Comparison of ENCODE assay signal across 15 mouse cellular contexts in genomic region chr11:90036416-90036815, GRCm38 (mm10). TPM values are rescaled to one million over a fixed set of nuclear protein-coding genes. Genes with fewer than 3 reads are reported as not detected.
DNase-seq lines count a peak whose midpoint lies in the region; ATAC-seq and TF ChIP-seq lines count a peak whose summit lies in the region.
"Had no signal": no experiment of that assay in that cellular context is flagged by ENCODE, and none has a peak within 500 bp of the region (broad histone marks: within the 10 kb centered on the region; RNA-seq: fewer than 3 reads in every experiment).

No protein-coding gene starts in this region.

- H3K4me3 ChIP-seq in forebrain, postnatal 0 days (ENCODE audit: low read depth, low read length), result no peak overlapping the region
- no peak overlapping the region for H3K4me3 ChIP-seq in forebrain, embryonic 15.5 days
- H3K4me3 ChIP-seq in liver, embryonic 14.5 days (ENCODE audit: insufficient read depth in 1 of 2, low read depth in 2 of 2, low read length in 2 of 2), result no peak overlapping the region
- no peak overlapping the region for H3K4me3 ChIP-seq in ES-Bruce4 (ENCODE audit: low read depth, low read length)
- H3K4me3 ChIP-seq: forebrain, embryonic 10.5 days; limb, embryonic 13.5 days; neural tube, embryonic 13.5 days had no signal

- TF ChIP-seq CTCF in forebrain, postnatal 0 days (IDR thresholded peaks at IDR 0.05; ENCODE audit: low read depth), result peak; percentile 16; the same call in 1 of the 2 replicates
- TF ChIP-seq CTCF in liver, embryonic 14.5 days (IDR thresholded peaks at IDR 0.05; ENCODE audit: low read depth), result peak; percentile 62
- TF ChIP-seq CTCF in ES-Bruce4 (IDR thresholded peaks at IDR 0.05; ENCODE audit: low read depth, low read length), result peak; percentile 66

- no peak for DNase-seq in forebrain, postnatal 0 days
- no peak for DNase-seq in liver, embryonic 14.5 days (ENCODE audit: low read depth in 3 of 3, low spot score in 3 of 3)
- DNase-seq in liver, result no peak
- no peak for DNase-seq in frontal cortex, adult 2 months (ENCODE audit: extremely low spot score in 1 of 2, low spot score in 1 of 2)
- DNase-seq in yolk sac, embryonic 10.5 days (ENCODE audit: low spot score), result no peak
- DNase-seq: B cell, adult 2 months; cerebellum, adult 18-20 months; gastrocnemius, postnatal 10 days; kidney, adult 8-10 months had no signal

- TF ChIP-seq POLR2A in ES-Bruce4 (IDR thresholded peaks at IDR 0.05; ENCODE audit: insufficient read depth, low read length), result no peak

- H3K9me3 ChIP-seq in forebrain, postnatal 0 days (ENCODE audit: low read length), result no peaks in the 10 kb centered on the region
- H3K9me3 ChIP-seq in forebrain, embryonic 15.5 days, result no peaks in the 10 kb centered on the region
- H3K9me3 ChIP-seq in liver, embryonic 14.5 days (ENCODE audit: control insufficient read depth, low read length), result no peaks in the 10 kb centered on the region
- H3K9me3 ChIP-seq in ES-Bruce4 (replicated peaks; ENCODE audit: control insufficient read depth, insufficient read depth, low read length, poor library complexity, severe bottlenecking), result peaks cover 2% of the 10 kb centered on the region; the same call in 1 of the 2 replicates

- no peaks in the 10 kb centered on the region for H3K36me3 ChIP-seq in forebrain, postnatal 0 days (ENCODE audit: insufficient read depth)
- no peaks in the 10 kb centered on the region for H3K36me3 ChIP-seq in forebrain, embryonic 15.5 days
- H3K36me3 ChIP-seq in liver, embryonic 14.5 days (replicated peaks; ENCODE audit: control insufficient read depth, insufficient read depth, low read depth), result no peaks in the 10 kb centered on the region
- no peaks in the 10 kb centered on the region for H3K36me3 ChIP-seq in ES-Bruce4 (ENCODE audit: control insufficient read depth, insufficient read depth, low read length, poor library complexity, severe bottlenecking)

- TF ChIP-seq EP300 in liver, embryonic 14.5 days (IDR thresholded peaks at IDR 0.05; ENCODE audit: low read depth), result no peak
- no peak for TF ChIP-seq EP300 in ES-Bruce4 (IDR thresholded peaks at IDR 0.05; ENCODE audit: insufficient read depth, low read depth, low read length)

- ATAC-seq in forebrain, postnatal 0 days, result no peak
- no peak for ATAC-seq in forebrain, embryonic 15.5 days (replicated peaks)
- no peak for ATAC-seq in liver, embryonic 14.5 days (ENCODE audit: insufficient read depth)
- ATAC-seq in granulocyte monocyte progenitor cell, adult 5-6 weeks (replicated peaks; ENCODE audit: poor library complexity, severe bottlenecking), result peak; percentile 57; the same call in 1 of the 2 replicates

- 90% methylated on average over 4 of the region's 4 CpGs for WGBS in forebrain, postnatal 0 days
- 93% methylated on average over 4 of the region's 4 CpGs for WGBS in forebrain, embryonic 15.5 days
- 55% methylated on average over 4 of the region's 4 CpGs for WGBS in liver, embryonic 14.5 days (ENCODE audit: insufficient replicate concordance)

- H3K27me3 ChIP-seq in forebrain, postnatal 0 days (ENCODE audit: insufficient read depth, low read length), result no peaks in the 10 kb centered on the region
- H3K27me3 ChIP-seq in forebrain, embryonic 15.5 days, result no peaks in the 10 kb centered on the region
- H3K27me3 ChIP-seq in liver, embryonic 14.5 days (ENCODE audit: control insufficient read depth, insufficient read depth, low read length), result no peaks in the 10 kb centered on the region; the same call in none of the 2 replicates
- no peaks in the 10 kb centered on the region for H3K27me3 ChIP-seq in ES-Bruce4 (ENCODE audit: control insufficient read depth, insufficient read depth, low read length, poor library complexity, severe bottlenecking)

- no peak overlapping the region for H3K9ac ChIP-seq in forebrain, postnatal 0 days
- H3K9ac ChIP-seq in forebrain, embryonic 15.5 days (replicated peaks), result no peak overlapping the region
- no peak overlapping the region for H3K9ac ChIP-seq in liver, embryonic 14.5 days (replicated peaks)
- no peak overlapping the region for H3K9ac ChIP-seq in ES-Bruce4 (ENCODE audit: low read depth, poor library complexity, severe bottlenecking)
- H3K9ac ChIP-seq: limb, embryonic 13.5 days; neural tube, embryonic 13.5 days had no signal

- no peak overlapping the region for H3K27ac ChIP-seq in forebrain, postnatal 0 days (ENCODE audit: low read depth, low read length)
- H3K27ac ChIP-seq in forebrain, embryonic 15.5 days (replicated peaks), result no peak overlapping the region
- no peak overlapping the region for H3K27ac ChIP-seq in liver, embryonic 14.5 days
- H3K27ac ChIP-seq in ES-Bruce4 (ENCODE audit: insufficient read depth, low read length), result no peak overlapping the region
- H3K27ac ChIP-seq: forebrain, embryonic 10.5 days; limb, embryonic 13.5 days; neural tube, embryonic 13.5 days had no signal

- H3K4me2 ChIP-seq in forebrain, postnatal 0 days (ENCODE audit: low read depth), result no peak overlapping the region
- H3K4me2 ChIP-seq in forebrain, embryonic 15.5 days (replicated peaks), result no peak overlapping the region
- H3K4me2 ChIP-seq in liver, embryonic 14.5 days (ENCODE audit: low read depth), result no peak overlapping the region
- H3K4me2 ChIP-seq: limb, embryonic 13.5 days; neural tube, embryonic 13.5 days had no signal

- no peaks in the 10 kb centered on the region for H3K4me1 ChIP-seq in forebrain, postnatal 0 days (ENCODE audit: insufficient read depth)
- no peaks in the 10 kb centered on the region for H3K4me1 ChIP-seq in forebrain, embryonic 15.5 days
- H3K4me1 ChIP-seq in liver, embryonic 14.5 days (replicated peaks; ENCODE audit: control insufficient read depth in 2 of 2, insufficient read depth in 2 of 2, low read length in 1 of 2), result no peaks in the 10 kb centered on the region
- H3K4me1 ChIP-seq in ES-Bruce4 (ENCODE audit: control insufficient read depth, insufficient read depth, low read length), result no peaks in the 10 kb centered on the region

RNA-seq across cellular contexts. Expression of gene Tmem100, which starts 6.3 kb away (rescaled TPM):
- 7.7 and 13.5 TPM in 2 replicates for total RNA-seq in forebrain, postnatal 0 days (2014; rRNA removed)
- 8.8 and 11.3 TPM in 2 replicates for polyA plus RNA-seq in forebrain, postnatal 0 days (2015; fragmentation: Nextera tagmentation; extraction: Ambion mirVana)
- 5.3 and 5.7 TPM in 2 replicates for polyA plus RNA-seq in forebrain, embryonic 15.5 days (2015; fragmentation: Nextera tagmentation; extraction: Ambion mirVana)
- polyA plus RNA-seq in liver, embryonic 14.5 days (2012; rRNA removed), result 0.13 TPM in 2 replicates
- 0.18 and 0.24 TPM in 2 replicates for polyA plus RNA-seq in liver, embryonic 14.5 days (2014; fragmentation: Nextera tagmentation; extraction: Ambion mirVana)
- 0.45 and 1.0 TPM in 2 replicates for polyA plus RNA-seq in ES-Bruce4 (2011; ENCODE audit: insufficient read depth, insufficient read length, low read depth, missing spikeins)
- total RNA-seq in granulocyte monocyte progenitor cell, adult 5-6 weeks (2014; fragmentation: Nextera tagmentation), result 0.79 TPM in 1 of 2 replicates, not detected in the other
- 0.46 TPM in 1 of 2 replicates, not detected in the other for total RNA-seq in granulocyte monocyte progenitor cell, adult 5-6 weeks (2017)
- 18.3 and 20.2 TPM in 2 replicates for polyA plus RNA-seq in frontal cortex, adult 2 months (2012; rRNA removed)

RNA-seq across cellular contexts. Expression of gene Pctp, which starts 33.7 kb away (rescaled TPM):
- total RNA-seq in forebrain, postnatal 0 days (2014; rRNA removed), result 0.52 and 0.62 TPM in 2 replicates
- polyA plus RNA-seq in forebrain, postnatal 0 days (2015; fragmentation: Nextera tagmentation; extraction: Ambion mirVana), result 0.60 and 0.99 TPM in 2 replicates
- 0.97 and 1.4 TPM in 2 replicates for polyA plus RNA-seq in forebrain, embryonic 15.5 days (2015; fragmentation: Nextera tagmentation; extraction: Ambion mirVana)
- polyA plus RNA-seq in liver, embryonic 14.5 days (2012; rRNA removed), result 3.6 and 5.1 TPM in 2 replicates
- 4.3 TPM in 2 replicates for polyA plus RNA-seq in liver, embryonic 14.5 days (2014; fragmentation: Nextera tagmentation; extraction: Ambion mirVana)
- 13.9 and 14.0 TPM in 2 replicates for polyA plus RNA-seq in ES-Bruce4 (2011; ENCODE audit: insufficient read depth, insufficient read length, low read depth, missing spikeins)
- 16.0 and 24.3 TPM in 2 replicates for total RNA-seq in granulocyte monocyte progenitor cell, adult 5-6 weeks (2014; fragmentation: Nextera tagmentation)
- total RNA-seq in granulocyte monocyte progenitor cell, adult 5-6 weeks (2017), result 19.0 and 28.8 TPM in 2 replicates
- polyA plus RNA-seq in frontal cortex, adult 2 months (2012; rRNA removed), result 1.8 and 2.2 TPM in 2 replicates

Comparison
In these comparisons a context has a peak if more than half of its experiments do, and no peak if none do; other contexts are left out.
1. CTCF ChIP-seq: peak in every context shown above with its lines; median percentile 66 in ES-Bruce4; 62 in liver, embryonic 14.5 days; 16 in forebrain, postnatal 0 days.